Mouse (Mus musculus) heart, embryonic 14.5 days (tissue): ENCODE results near the gene Med9. TPM values are rescaled to one million over a fixed set of nuclear protein-coding genes. Genes with fewer than 3 reads are reported as not detected.

Source experiments
- ATAC-seq: fragments of 200-750 bp; cut with Nextera tagmentation; 2 replicates; pipeline ENCODE4 v1.8.0; 2017; ENCODE audit warnings: low read depth, moderate TSS enrichment; ENCODE audit not compliant: insufficient number of reproducible peaks, insufficient read depth, low FRiP score
- H3K27ac ChIP-seq, 2 experiments: fragments of 200-500 bp in 1 of 2; fragments of 300-500 bp in 1 of 2; sonication (generic) in 1 of 2; replicated peaks in 1 of 2; 2 replicates each; pipeline ENCODE4 v1.5.1; 2012 to 2014; ENCODE audit warnings: low read depth in 2 of 2, low read length in 2 of 2, control low read depth in 1 of 2, mild to moderate bottlenecking in 1 of 2, mixed read lengths in 1 of 2; ENCODE audit not compliant: control insufficient read depth in 1 of 2, insufficient read depth in 1 of 2
- H3K27me3 ChIP-seq: fragments of 300-500 bp; sonication (generic); 2 replicates; pipeline ENCODE4 v1.6.1; 2014; ENCODE audit warnings: mild to moderate bottlenecking, low read length, control low read depth; ENCODE audit not compliant: control insufficient read depth, insufficient read depth
- H3K36me3 ChIP-seq: fragments of 300-500 bp; sonication (generic); 2 replicates; pipeline ENCODE4 v1.6.1; 2014; ENCODE audit warnings: mild to moderate bottlenecking, control low read depth, low read length, mixed read lengths; ENCODE audit not compliant: control insufficient read depth, insufficient read depth
- H3K4me1 ChIP-seq, 2 experiments: fragments of 200-500 bp in 1 of 2; fragments of 300-500 bp in 1 of 2; sonication (generic) in 1 of 2; 2 replicates each; pipeline ENCODE4 v1.6.1; 2012 to 2014; ENCODE audit warnings: low read length in 2 of 2, control low read depth in 1 of 2, mixed read lengths in 1 of 2; ENCODE audit not compliant: control insufficient read depth in 2 of 2, insufficient read depth in 2 of 2
- H3K4me2 ChIP-seq: fragments of 300-500 bp; sonication (generic); 2 replicates; pipeline ENCODE4 v1.6.1; 2014; ENCODE audit warnings: mild to moderate bottlenecking, low read length
- H3K4me3 ChIP-seq, 2 experiments: fragments of 200-500 bp in 1 of 2; fragments of 300-500 bp in 1 of 2; sonication (generic) in 1 of 2; 2 replicates each; pipeline ENCODE4 v1.5.1; 2012 to 2014; ENCODE audit warnings: low read length in 2 of 2, mild to moderate bottlenecking in 2 of 2, control low read depth in 1 of 2, low read depth in 1 of 2, moderate library complexity in 1 of 2; ENCODE audit not compliant: control insufficient read depth in 1 of 2, insufficient read depth in 1 of 2
- H3K9ac ChIP-seq: fragments of 300-500 bp; sonication (generic); 2 replicates; pipeline ENCODE4 v1.6.1; 2014; ENCODE audit warnings: mild to moderate bottlenecking, low read length
- H3K9me3 ChIP-seq: fragments of 300-500 bp; sonication (generic); 2 replicates; pipeline ENCODE4 v1.6.1; 2016; ENCODE audit warnings: low read length, control low read depth; ENCODE audit not compliant: control insufficient read depth
- WGBS: fragments of 180-500 bp; shearing (Covaris S2); extraction: QIAGEN DNeasy Blood & Tissue Kit; methylation state at CpG from one replicate; pipeline ENCODE4 v1.1.7; 2014; 5-methylcytosine and 5-hydroxymethylcytosine counted together
- polyA plus RNA-seq: library from polyadenylated mRNA; unstranded; fragments of >200 nt; fragmentation: Nextera tagmentation; extraction: Ambion mirVana; gene quantifications from 2 replicates; pipeline ENCODE4 v1.2.1, GENCODE M21; 2014

Med9 gene
- polyA plus RNA-seq, 1 experiment from 2014 or later, result 46.7 TPM

- Histone ChIP-seq H3K9me3 (no peaks in the 10 kb centered on the region), H3K27me3 (no peaks in the 10 kb centered on the region), H3K4me2 (peak overlapping the region; percentile 99), H3K4me3 (peak overlapping the region; percentile 61 to 62), H3K27ac (peak overlapping the region in 1 of 2 experiments; percentile 83; a peak in 1 of 4 replicates), H3K9ac (peak overlapping the region; percentile 80), H3K4me1 (peaks cover 46 to 68% of the 10 kb centered on the region in 2 experiments), H3K36me3 (peaks cover 16% of the 10 kb centered on the region)
- ATAC-seq, result no peak
- WGBS, result 4% methylated on average over 34 of the region's 34 CpGs
These were observed 15.6 kb downstream of the Med9 start for GRCm38 (mm10) chr11:59963364-59964162.

GRCm38 (mm10) chr11:59964163-59964758, 16.3 kb downstream of the Med9 start:
- H3K4me1 ChIP-seq, result peaks cover 44 to 62% of the 10 kb centered on the region in 2 experiments
- no peaks in the 10 kb centered on the region for H3K27me3 ChIP-seq
- no peaks in the 10 kb centered on the region for H3K9me3 ChIP-seq
- ATAC-seq, result peak; percentile 25; the same call in 1 of the 2 replicates
- H3K4me3 ChIP-seq, result peak overlapping the region; percentile 61 to 62
- H3K36me3 ChIP-seq, result peaks cover 16% of the 10 kb centered on the region
- peak overlapping the region; percentile 80 for H3K9ac ChIP-seq
- H3K4me2 ChIP-seq, result peak overlapping the region; percentile 99
- peak overlapping the region; percentile 20 to 83; a peak in 3 of 4 replicates for H3K27ac ChIP-seq
- WGBS, result 2% methylated on average over 33 of the region's 33 CpGs

GRCm38 (mm10) chr11:59964818-59965217, 16.8 kb downstream of the Med9 start, which contains the start of gene Rasd1:
TSS of gene Rasd1 (minus strand) at chr11:59964944.
- H3K4me2 ChIP-seq, result peak within 1 kb of the TSS; percentile 99
- H3K4me1 ChIP-seq, result peaks cover 39 to 57% of the 10 kb centered on the region in 2 experiments
- peaks cover 16% of the 10 kb centered on the region for H3K36me3 ChIP-seq
- peak; percentile 81 for ATAC-seq
- H3K9ac ChIP-seq, result peak within 1 kb of the TSS; percentile 80
- peak within 1 kb of the TSS; percentile 61 to 62 for H3K4me3 ChIP-seq
- WGBS, result 0% methylated on average over 28 of the region's 28 CpGs
- no peaks in the 10 kb centered on the region for H3K9me3 ChIP-seq
- H3K27ac ChIP-seq, result peak within 1 kb of the TSS; percentile 20 to 83
- H3K27me3 ChIP-seq, result no peaks in the 10 kb centered on the region

GRCm38 (mm10) chr11:59965227-59966101, 17.5 kb downstream of the Med9 start:
- Histone ChIP-seq H3K4me2 (peak overlapping the region; percentile 99), H3K9ac (peak overlapping the region; percentile 80), H3K27me3 (no peaks in the 10 kb centered on the region), H3K9me3 (no peaks in the 10 kb centered on the region), H3K27ac (peak overlapping the region; percentile 20 to 83), H3K4me3 (peak overlapping the region; percentile 61 to 62), H3K36me3 (peaks cover 16% of the 10 kb centered on the region), H3K4me1 (peaks cover 34 to 50% of the 10 kb centered on the region in 2 experiments)
- WGBS, result 38% methylated on average over 25 of the region's 25 CpGs
- ATAC-seq, result peak; percentile 37; the same call in 1 of the 2 replicates

- no peaks in the 10 kb centered on the region for H3K27me3 ChIP-seq
- no peak overlapping the region for H3K4me2 ChIP-seq
- H3K9me3 ChIP-seq, result no peaks in the 10 kb centered on the region
- no peak overlapping the region for H3K4me3 ChIP-seq
- peaks cover 16% of the 10 kb centered on the region for H3K36me3 ChIP-seq
- no peak overlapping the region for H3K9ac ChIP-seq
- H3K27ac ChIP-seq, result no peak overlapping the region
- 79% methylated on average over 4 of the region's 4 CpGs for WGBS
- no peak for ATAC-seq
- peaks cover 34 to 48% of the 10 kb centered on the region in 2 experiments for H3K4me1 ChIP-seq
These were observed 18.1 kb downstream of the Med9 start for GRCm38 (mm10) chr11:59966102-59966483.

GRCm38 (mm10) chr11:59967765-59968164, 19.8 kb downstream of the Med9 start:
- 100% methylated on average over 1 of the region's 1 CpGs for WGBS
- Histone ChIP-seq H3K27ac (no peak overlapping the region), H3K4me1 (peaks cover 33 to 48% of the 10 kb centered on the region in 2 experiments), H3K36me3 (0 out of 2 replicates have a peak, but pooled peaks cover under 1% of the 10 kb centered on the region), H3K9me3 (no peaks in the 10 kb centered on the region), H3K4me2 (no peak overlapping the region), H3K9ac (no peak overlapping the region), H3K4me3 (no peak overlapping the region), H3K27me3 (no peaks in the 10 kb centered on the region)
- ATAC-seq, result no peak

GRCm38 (mm10) chr11:59970780-59971179, 22.8 kb downstream of the Med9 start:
- Histone ChIP-seq H3K27me3 (no peaks in the 10 kb centered on the region), H3K4me2 (no peak overlapping the region), H3K4me3 (no peak overlapping the region), H3K36me3 (no peaks in the 10 kb centered on the region), H3K4me1 (peaks cover 21 to 27% of the 10 kb centered on the region in 2 experiments), H3K27ac (peak overlapping the region in 1 of 2 experiments; percentile 58; a peak in 1 of 4 replicates), H3K9me3 (no peaks in the 10 kb centered on the region), H3K9ac (no peak overlapping the region)
- no peak for ATAC-seq
- 72% methylated on average over 5 of the region's 5 CpGs for WGBS
